Mouse (Mus musculus): ENCODE measurements around the gene Rpa1. TPM values are rescaled to one million over a fixed set of nuclear protein-coding genes. Genes with fewer than 3 reads are reported as not detected.
"Not testable (repeated sequence)": the region's sequence is repeated elsewhere in the genome, so short reads cannot be mapped to it uniquely, and the experiment has no call there.

Gene Rpa1
- polyA plus RNA-seq, 1 experiment from 2014 or later = 99.6 TPM

GRCm38 (mm10) chr11:75318351-75319221 lies 29.5 kb downstream of the Rpa1 start:
- peaks cover 27% of the 10 kb centered on the region for H3K4me1 ChIP-seq
- ATAC-seq = no peak
- H3K9me3 ChIP-seq (replicated peaks) = no peaks in the 10 kb centered on the region

GRCm38 (mm10) chr11:75313834-75314233 lies 34.3 kb downstream of the Rpa1 start:
- 94% methylated on average over 8 of the region's 8 CpGs for WGBS
- no peaks in the 10 kb centered on the region for H3K27me3 ChIP-seq
- H3K27ac ChIP-seq = no peak overlapping the region
- H3K9me3 ChIP-seq (replicated peaks) = no peaks in the 10 kb centered on the region
- H3K4me3 ChIP-seq = no peak overlapping the region
- no peak overlapping the region for H3K9ac ChIP-seq
- peaks cover 77% of the 10 kb centered on the region for H3K36me3 ChIP-seq (ENCODE audit: poor library complexity, severe bottlenecking)
- H3K4me1 ChIP-seq = peaks cover 8% of the 10 kb centered on the region; the same call in 1 of the 2 replicates
- H3K4me2 ChIP-seq = no peak overlapping the region
- no peak for ATAC-seq

More at GRCm38 (mm10) chr11:75318351-75319221, 29.5 kb downstream of the Rpa1 start:
- Histone ChIP-seq H3K4me3 (no peak overlapping the region), H3K27ac (peak overlapping the region; percentile 27; the same call in 1 of the 2 replicates), H3K27me3 (no peaks in the 10 kb centered on the region), H3K36me3 (ENCODE audit: poor library complexity, severe bottlenecking) (peaks cover 32% of the 10 kb centered on the region), H3K4me2 (no peak overlapping the region), H3K9ac (0 out of 2 replicates have a peak overlapping the region, but pooled peaks have one; percentile 23)
- 59% methylated on average over 14 of the region's 14 CpGs for WGBS

DNA sequence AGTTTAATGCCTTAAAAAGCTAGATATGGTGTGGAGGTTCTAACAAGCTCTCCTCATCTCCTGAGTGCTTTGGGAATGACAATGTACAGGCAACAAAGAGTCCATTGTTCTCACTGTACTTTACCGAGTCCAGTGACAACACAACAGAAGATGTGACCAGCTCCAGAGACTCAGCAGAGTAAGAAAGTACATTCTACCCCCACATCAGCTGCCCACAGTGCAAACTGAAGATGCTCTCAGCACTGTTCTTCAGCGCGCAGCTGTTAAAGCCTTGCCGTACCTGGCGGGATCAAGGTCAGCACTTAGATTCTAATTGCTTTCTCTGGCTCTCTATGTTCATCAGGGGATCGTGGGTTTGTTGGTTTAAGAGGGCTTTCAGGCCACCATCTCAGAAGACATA lies 36.4 kb downstream of the Rpa1 start:
- Histone ChIP-seq H3K4me2 (no peak overlapping the region), H3K4me3 (no peak overlapping the region), H3K9me3 (replicated peaks) (no peaks in the 10 kb centered on the region), H3K27me3 (no peaks in the 10 kb centered on the region), H3K9ac (no peak overlapping the region), H3K4me1 (no peaks in the 10 kb centered on the region), H3K36me3 (ENCODE audit: poor library complexity, severe bottlenecking) (peaks cover 88% of the 10 kb centered on the region), H3K27ac (no peak overlapping the region)
- 81% methylated on average over 6 of the region's 6 CpGs for WGBS
- no peak for ATAC-seq

- Histone ChIP-seq H3K9me3 (replicated peaks) (no peaks in the 10 kb centered on the region), H3K27ac (no peak overlapping the region), H3K9ac (no peak overlapping the region), H3K4me1 (no peaks in the 10 kb centered on the region), H3K4me2 (no peak overlapping the region), H3K4me3 (no peak overlapping the region), H3K27me3 (no peaks in the 10 kb centered on the region), H3K36me3 (ENCODE audit: poor library complexity, severe bottlenecking) (peaks cover 94% of the 10 kb centered on the region)
- WGBS = 91% methylated on average over 8 of the region's 8 CpGs
- ATAC-seq = no peak
Observed at GRCm38 (mm10) chr11:75310813-75311212, 37.3 kb downstream of the Rpa1 start.

GRCm38 (mm10) chr11:75308650-75309049 lies 39.5 kb downstream of the Rpa1 start:
- H3K27me3 ChIP-seq = no peaks in the 10 kb centered on the region
- no peak overlapping the region for H3K27ac ChIP-seq
- no peak overlapping the region for H3K9ac ChIP-seq
- peaks cover 86% of the 10 kb centered on the region for H3K36me3 ChIP-seq (ENCODE audit: poor library complexity, severe bottlenecking)
- H3K4me3 ChIP-seq = no peak overlapping the region
- ATAC-seq = no peak
- no peaks in the 10 kb centered on the region for H3K9me3 ChIP-seq (replicated peaks)
- H3K4me1 ChIP-seq = no peaks in the 10 kb centered on the region
- WGBS = 86% methylated on average over 4 of the region's 4 CpGs
- no peak overlapping the region for H3K4me2 ChIP-seq

GRCm38 (mm10) chr11:75304797-75305196 lies 43.3 kb downstream of the Rpa1 start:
- Histone ChIP-seq H3K27me3 (no peaks in the 10 kb centered on the region), H3K36me3 (ENCODE audit: poor library complexity, severe bottlenecking) (peaks cover 82% of the 10 kb centered on the region), H3K4me2 (no peak overlapping the region), H3K4me1 (0 out of 2 replicates have a peak, but pooled peaks cover under 1% of the 10 kb centered on the region), H3K27ac (no peak overlapping the region), H3K9ac (no peak overlapping the region), H3K9me3 (replicated peaks) (no peaks in the 10 kb centered on the region), H3K4me3 (no peak overlapping the region)
- 84% methylated on average over 9 of the region's 9 CpGs for WGBS
- ATAC-seq = no peak

GRCm38 (mm10) chr11:75300954-75301353 lies 47.2 kb downstream of the Rpa1 start:
- 87% methylated on average over 9 of the region's 9 CpGs for WGBS
- ATAC-seq = no peak

DNA sequence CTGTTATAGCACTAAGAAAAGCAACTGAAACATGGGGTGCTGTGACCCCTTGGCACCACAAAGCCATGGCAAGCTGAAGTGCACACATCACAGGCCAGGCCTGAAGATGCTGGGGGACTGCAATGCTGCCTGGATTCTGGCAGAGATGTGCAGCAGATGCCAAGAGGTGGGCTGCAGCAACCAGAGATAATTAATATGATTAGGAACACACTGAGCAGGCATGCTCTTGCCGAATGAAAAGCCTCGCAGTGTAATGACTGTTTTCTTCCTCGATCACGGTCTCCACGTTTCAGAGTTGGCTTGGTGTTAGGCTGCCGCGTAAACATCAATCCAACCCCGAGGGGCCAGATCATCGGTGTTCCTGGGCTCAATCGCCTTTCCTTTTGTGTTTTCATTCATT lies 48.3 kb downstream of the Rpa1 start:
- H3K4me1 ChIP-seq = peaks cover 5% of the 10 kb centered on the region
- no peaks in the 10 kb centered on the region for H3K27me3 ChIP-seq
- H3K9ac ChIP-seq = no peak overlapping the region; the same call in 1 of the 2 replicates
- no peaks in the 10 kb centered on the region for H3K9me3 ChIP-seq (replicated peaks)
- peak overlapping the region; percentile 8; the same call in 1 of the 2 replicates for H3K27ac ChIP-seq
- H3K36me3 ChIP-seq (ENCODE audit: poor library complexity, severe bottlenecking) = peaks cover 36% of the 10 kb centered on the region
- H3K4me3 ChIP-seq = no peak overlapping the region
- 52% methylated on average over 10 of the region's 10 CpGs for WGBS
- no peak overlapping the region for H3K4me2 ChIP-seq
- no peak for ATAC-seq

More at GRCm38 (mm10) chr11:75300954-75301353, 47.2 kb downstream of the Rpa1 start:
- peaks cover 47% of the 10 kb centered on the region for H3K36me3 ChIP-seq (ENCODE audit: poor library complexity, severe bottlenecking)
- H3K27me3 ChIP-seq = no peaks in the 10 kb centered on the region
- no peak overlapping the region for H3K4me2 ChIP-seq
- H3K4me1 ChIP-seq = 0 out of 2 replicates have a peak, but pooled peaks cover 3% of the 10 kb centered on the region
- H3K9ac ChIP-seq = no peak overlapping the region
- no peak overlapping the region for H3K27ac ChIP-seq
- no peak overlapping the region for H3K4me3 ChIP-seq
- no peaks in the 10 kb centered on the region for H3K9me3 ChIP-seq (replicated peaks)

- Histone ChIP-seq H3K36me3 (ENCODE audit: poor library complexity, severe bottlenecking) (peaks cover 34% of the 10 kb centered on the region), H3K9me3 (replicated peaks) (no peaks in the 10 kb centered on the region), H3K27ac (no peak overlapping the region), H3K9ac (no peak overlapping the region), H3K4me3 (no peak overlapping the region), H3K4me2 (no peak overlapping the region), H3K4me1 (peaks cover 18% of the 10 kb centered on the region), H3K27me3 (0 out of 2 replicates have a peak, but pooled peaks cover under 1% of the 10 kb centered on the region)
- WGBS = 65% methylated on average over 11 of the region's 11 CpGs
- no peak for ATAC-seq
Observed at GRCm38 (mm10) chr11:75298491-75298890, 49.6 kb downstream of the Rpa1 start.

DNA sequence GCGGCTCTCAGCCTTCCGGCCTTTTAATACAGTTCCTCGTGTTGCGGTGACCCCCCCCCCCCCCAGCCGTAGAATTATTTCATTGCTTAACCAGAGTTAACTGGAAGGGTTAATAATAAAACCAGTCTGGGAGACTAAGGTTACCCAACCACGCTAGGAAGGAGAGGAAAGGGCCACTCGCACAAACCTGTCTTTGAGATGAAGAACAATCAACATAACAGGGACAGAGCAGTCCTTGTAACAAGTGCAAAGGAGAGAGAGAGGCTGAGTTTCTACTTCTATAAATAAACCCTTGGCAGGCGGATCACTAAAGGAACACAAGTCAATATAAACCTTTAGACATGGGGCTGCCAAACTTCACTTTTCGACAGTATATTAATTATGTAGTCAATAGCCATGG lies 50.5 kb downstream of the Rpa1 start:
- no peaks in the 10 kb centered on the region for H3K9me3 ChIP-seq (replicated peaks)
- H3K4me1 ChIP-seq = peaks cover 26% of the 10 kb centered on the region
- no peak overlapping the region for H3K4me2 ChIP-seq
- H3K27ac ChIP-seq = no peak overlapping the region
- no peak overlapping the region for H3K4me3 ChIP-seq
- no peak overlapping the region for H3K9ac ChIP-seq
- H3K36me3 ChIP-seq (ENCODE audit: poor library complexity, severe bottlenecking) = peaks cover 26% of the 10 kb centered on the region
- H3K27me3 ChIP-seq = peaks cover 9% of the 10 kb centered on the region; the same call in 1 of the 2 replicates
- ATAC-seq = no peak
- WGBS = 81% methylated on average over 9 of the region's 9 CpGs

- 89% methylated on average over 9 of the region's 9 CpGs for WGBS
- H3K4me3 ChIP-seq = no peak overlapping the region
- H3K4me1 ChIP-seq = peaks cover 37% of the 10 kb centered on the region
- no peak overlapping the region for H3K27ac ChIP-seq
- no peak for ATAC-seq
- H3K4me2 ChIP-seq = no peak overlapping the region
- peaks cover 15% of the 10 kb centered on the region for H3K36me3 ChIP-seq (ENCODE audit: poor library complexity, severe bottlenecking)
- H3K27me3 ChIP-seq = peaks cover 19% of the 10 kb centered on the region
- H3K9ac ChIP-seq = no peak overlapping the region
- H3K9me3 ChIP-seq (replicated peaks) = no peaks in the 10 kb centered on the region
Observed at GRCm38 (mm10) chr11:75296406-75297005, 51.6 kb downstream of the Rpa1 start.

GRCm38 (mm10) chr11:75295534-75295933 lies 52.6 kb downstream of the Rpa1 start:
- not testable (repeated sequence) for H3K27ac ChIP-seq; H3K9ac ChIP-seq; ATAC-seq; H3K9me3 ChIP-seq (replicated peaks); H3K4me2 ChIP-seq; H3K4me3 ChIP-seq; H3K36me3 ChIP-seq (ENCODE audit: poor library complexity, severe bottlenecking)
- H3K4me1 ChIP-seq = peaks cover 42% of the 10 kb centered on the region
- peaks cover 25% of the 10 kb centered on the region for H3K27me3 ChIP-seq
- 85% methylated on average over 5 of the region's 5 CpGs for WGBS

Measured in forebrain, embryonic 13.5 days (tissue).